Mouse (Mus musculus) B cell, adult 67 days (primary cell): ENCODE measurements around the gene Dmtf1. TPM values are rescaled to one million over a fixed set of nuclear protein-coding genes. Genes with fewer than 3 reads are reported as not detected.

Source experiments
- total RNA-seq, 2 experiments: library from RNA; stranded (reverse); gene quantifications; 4 replicates each; pipeline ENCODE4 v1.2.4; 2023

Dmtf1 gene
- 10 to 100 TPM; 79.1 to 87.6 TPM for total RNA-seq

GRCm38 (mm10) chr5:9161456-9162041 lies at the start of gene Dmtf1:
TSS of gene Dmtf1 (minus strand) at chr5:9161776.

GRCm38 (mm10) chr5:9100207-9100848 lies 61.2 kb downstream of the Dmtf1 start, which contains the start of gene Tmem243:
TSS of gene Tmem243 (plus strand) at chr5:9100668.

Other genes with a start within 250 kb of the Dmtf1 start
- gene Crot, start 164.5 kb downstream of the Dmtf1 start, total RNA-seq, result 10 to 100 TPM; 23.7 to 24.1 TPM
- 100 to 1,000 TPM; 147 to 156 TPM for gene Tmem243, start 61.1 kb downstream of the Dmtf1 start, total RNA-seq
- gene 9330182L06Rik, start 104.3 kb upstream of the Dmtf1 start, total RNA-seq, result not detected